Mouse (Mus musculus): ENCODE measurements around the gene Lifr. TPM values are rescaled to one million over a fixed set of nuclear protein-coding genes. Genes with fewer than 3 reads are reported as not detected.

Lifr gene
- total and polyA plus RNA-seq, 2 experiments from 2014 or later: 14.9 to 24.0 TPM

- ATAC-seq (ENCODE audit: insufficient read depth, low read depth) (no peak), DNase-seq (ENCODE audit: low spot score) (no peak)
- no peak overlapping the region for H3K4me3 ChIP-seq (ENCODE audit: low read depth, low read length)
- TF ChIP-seq CTCF (IDR thresholded peaks at IDR 0.05; ENCODE audit: low read depth): no peak
- no peak for TF ChIP-seq EP300 (IDR thresholded peaks at IDR 0.05; ENCODE audit: low read depth)
- H3K9ac ChIP-seq (replicated peaks; ENCODE audit: low read depth, low read length): no peak overlapping the region
- no peak overlapping the region for H3K4me2 ChIP-seq (ENCODE audit: low read depth, low read length)
- H3K4me1 ChIP-seq (ENCODE audit: control insufficient read depth, insufficient read depth): no peaks in the 10 kb centered on the region
- no peaks in the 10 kb centered on the region for H3K27me3 ChIP-seq (ENCODE audit: control insufficient read depth, insufficient read depth, low read length)
- H3K9me3 ChIP-seq (replicated peaks; ENCODE audit: control insufficient read depth, low read length): no peaks in the 10 kb centered on the region
- no peaks in the 10 kb centered on the region for H3K36me3 ChIP-seq (replicated peaks; ENCODE audit: control insufficient read depth, insufficient read depth, low read length)
- WGBS: 72% methylated on average over 6 of the region's 6 CpGs
- H3K27ac ChIP-seq (ENCODE audit: low read depth): no peak overlapping the region
Observed at GRCm38 (mm10) chr15:7112227-7112907, 22.0 kb downstream of the Lifr start.

GRCm38 (mm10) chr15:7113906-7114305 lies 23.5 kb downstream of the Lifr start:
- Histone ChIP-seq H3K27ac (ENCODE audit: low read depth) (no peak overlapping the region), H3K4me1 (ENCODE audit: control insufficient read depth, insufficient read depth) (0 out of 2 replicates have a peak, but pooled peaks cover 4% of the 10 kb centered on the region), H3K9me3 (replicated peaks; ENCODE audit: control insufficient read depth, low read length) (no peaks in the 10 kb centered on the region), H3K27me3 (ENCODE audit: control insufficient read depth, insufficient read depth, low read length) (no peaks in the 10 kb centered on the region), H3K9ac (replicated peaks; ENCODE audit: low read depth, low read length) (no peak overlapping the region), H3K36me3 (replicated peaks; ENCODE audit: control insufficient read depth, insufficient read depth, low read length) (no peaks in the 10 kb centered on the region), H3K4me3 (ENCODE audit: low read depth, low read length) (no peak overlapping the region), H3K4me2 (ENCODE audit: low read depth, low read length) (no peak overlapping the region)
- ATAC-seq (ENCODE audit: insufficient read depth, low read depth) (no peak), DNase-seq (ENCODE audit: low spot score) (no peak)
- WGBS: 69% methylated on average over 3 of the region's 3 CpGs
- TF ChIP-seq EP300 (IDR thresholded peaks at IDR 0.05; ENCODE audit: low read depth): no peak
- no peak for TF ChIP-seq CTCF (IDR thresholded peaks at IDR 0.05; ENCODE audit: low read depth)

GRCm38 (mm10) chr15:7115326-7116003 lies 25.1 kb downstream of the Lifr start:
- H3K4me1 ChIP-seq (ENCODE audit: control insufficient read depth, insufficient read depth): 0 out of 2 replicates have a peak, but pooled peaks cover 5% of the 10 kb centered on the region

GRCm38 (mm10) chr15:7116216-7116615 lies 25.8 kb downstream of the Lifr start:
- H3K27me3 ChIP-seq (ENCODE audit: control insufficient read depth, insufficient read depth, low read length): no peaks in the 10 kb centered on the region
- TF ChIP-seq EP300 (IDR thresholded peaks at IDR 0.05; ENCODE audit: low read depth) (no peak), CTCF (IDR thresholded peaks at IDR 0.05; ENCODE audit: low read depth) (no peak)
- no peak overlapping the region for H3K4me2 ChIP-seq (ENCODE audit: low read depth, low read length)
- 50% methylated on average over 1 of the region's 1 CpGs for WGBS
- 0 out of 2 replicates have a peak, but pooled peaks cover 5% of the 10 kb centered on the region for H3K4me1 ChIP-seq (ENCODE audit: control insufficient read depth, insufficient read depth)
- H3K9me3 ChIP-seq (replicated peaks; ENCODE audit: control insufficient read depth, low read length): no peaks in the 10 kb centered on the region
- no peak overlapping the region for H3K27ac ChIP-seq (ENCODE audit: low read depth)
- no peak overlapping the region for H3K9ac ChIP-seq (replicated peaks; ENCODE audit: low read depth, low read length)
- ATAC-seq (ENCODE audit: insufficient read depth, low read depth) (no peak), DNase-seq (ENCODE audit: low spot score) (no peak)
- no peaks in the 10 kb centered on the region for H3K36me3 ChIP-seq (replicated peaks; ENCODE audit: control insufficient read depth, insufficient read depth, low read length)
- no peak overlapping the region for H3K4me3 ChIP-seq (ENCODE audit: low read depth, low read length)

More at GRCm38 (mm10) chr15:7115326-7116003, 25.1 kb downstream of the Lifr start:
- ATAC-seq (ENCODE audit: insufficient read depth, low read depth) (no peak), DNase-seq (ENCODE audit: low spot score) (no peak)
- Histone ChIP-seq H3K36me3 (replicated peaks; ENCODE audit: control insufficient read depth, insufficient read depth, low read length) (no peaks in the 10 kb centered on the region), H3K9ac (replicated peaks; ENCODE audit: low read depth, low read length) (no peak overlapping the region), H3K4me3 (ENCODE audit: low read depth, low read length) (no peak overlapping the region), H3K27ac (ENCODE audit: low read depth) (no peak overlapping the region), H3K4me2 (ENCODE audit: low read depth, low read length) (no peak overlapping the region), H3K27me3 (ENCODE audit: control insufficient read depth, insufficient read depth, low read length) (no peaks in the 10 kb centered on the region), H3K9me3 (replicated peaks; ENCODE audit: control insufficient read depth, low read length) (no peaks in the 10 kb centered on the region)
- WGBS: 68% methylated on average over 7 of the region's 7 CpGs
- no peak for TF ChIP-seq EP300 (IDR thresholded peaks at IDR 0.05; ENCODE audit: low read depth)
- no peak for TF ChIP-seq CTCF (IDR thresholded peaks at IDR 0.05; ENCODE audit: low read depth)

GRCm38 (mm10) chr15:7116699-7117098 lies 26.3 kb downstream of the Lifr start:
- Histone ChIP-seq H3K4me3 (ENCODE audit: low read depth, low read length) (no peak overlapping the region), H3K4me1 (ENCODE audit: control insufficient read depth, insufficient read depth) (0 out of 2 replicates have a peak, but pooled peaks cover 5% of the 10 kb centered on the region), H3K36me3 (replicated peaks; ENCODE audit: control insufficient read depth, insufficient read depth, low read length) (no peaks in the 10 kb centered on the region), H3K27me3 (ENCODE audit: control insufficient read depth, insufficient read depth, low read length) (no peaks in the 10 kb centered on the region), H3K9me3 (replicated peaks; ENCODE audit: control insufficient read depth, low read length) (no peaks in the 10 kb centered on the region), H3K4me2 (ENCODE audit: low read depth, low read length) (no peak overlapping the region), H3K9ac (replicated peaks; ENCODE audit: low read depth, low read length) (no peak overlapping the region), H3K27ac (ENCODE audit: low read depth) (no peak overlapping the region)
- no peak for DNase-seq (ENCODE audit: low spot score)
- WGBS: 85% methylated on average over 3 of the region's 3 CpGs
- ATAC-seq (ENCODE audit: insufficient read depth, low read depth): no peak
- TF ChIP-seq EP300 (IDR thresholded peaks at IDR 0.05; ENCODE audit: low read depth) (no peak), CTCF (IDR thresholded peaks at IDR 0.05; ENCODE audit: low read depth) (no peak)
